Mouse (Mus musculus) embryonic facial prominence, embryonic 15.5 days (tissue): ENCODE results near the gene Cct2. TPM values are rescaled to one million over a fixed set of nuclear protein-coding genes. Genes with fewer than 3 reads are reported as not detected.

Source experiments
- ATAC-seq: fragments of 200-750 bp; cut with Nextera tagmentation; 2 replicates; pipeline ENCODE4 v1.8.0; 2017; ENCODE audit warnings: low read depth, moderate TSS enrichment; ENCODE audit not compliant: insufficient number of reproducible peaks, low FRiP score, low TSS enrichment
- H3K27ac ChIP-seq: fragments of 300-500 bp; sonication (generic); replicated peaks from 2 replicates; pipeline ENCODE4 v1.5.1; 2015; ENCODE audit warnings: mild to moderate bottlenecking, inconsistent platforms
- H3K27me3 ChIP-seq: fragments of 300-500 bp; sonication (generic); 2 replicates; pipeline ENCODE4 v1.6.1; 2015; ENCODE audit warnings: inconsistent platforms
- H3K36me3 ChIP-seq: fragments of 300-500 bp; sonication (generic); 2 replicates; pipeline ENCODE4 v1.6.1; 2015; ENCODE audit warnings: mild to moderate bottlenecking, inconsistent platforms
- H3K4me1 ChIP-seq: fragments of 300-500 bp; sonication (generic); 2 replicates; pipeline ENCODE4 v1.6.1; 2015; ENCODE audit warnings: inconsistent platforms
- H3K4me2 ChIP-seq: fragments of 300-500 bp; sonication (generic); replicated peaks from 2 replicates; pipeline ENCODE4 v1.6.1; 2015; ENCODE audit warnings: mild to moderate bottlenecking, inconsistent platforms
- H3K4me3 ChIP-seq: fragments of 300-500 bp; sonication (generic); replicated peaks from 2 replicates; pipeline ENCODE4 v1.5.1; 2015; ENCODE audit warnings: mild to moderate bottlenecking, inconsistent platforms
- H3K9ac ChIP-seq: fragments of 300-500 bp; sonication (generic); 2 replicates; pipeline ENCODE4 v1.6.1; 2015; ENCODE audit warnings: inconsistent platforms
- H3K9me3 ChIP-seq: fragments of 300-500 bp; sonication (generic); replicated peaks from 2 replicates; pipeline ENCODE4 v1.6.1; 2016; ENCODE audit warnings: inconsistent platforms
- WGBS: fragments of 180-500 bp; shearing (Covaris S2); methylation state at CpG from one replicate; pipeline ENCODE4 v1.1.7; 2015; 5-methylcytosine and 5-hydroxymethylcytosine counted together
- polyA plus RNA-seq: library from polyadenylated mRNA; unstranded; fragments of >200 nt; fragmentation: Nextera tagmentation; extraction: Ambion mirVana; gene quantifications from 2 replicates; pipeline ENCODE4 v1.2.1, GENCODE M21; 2015

The Cct2 gene
- polyA plus RNA-seq, 1 experiment from 2014 or later, result 233 TPM

DNA sequence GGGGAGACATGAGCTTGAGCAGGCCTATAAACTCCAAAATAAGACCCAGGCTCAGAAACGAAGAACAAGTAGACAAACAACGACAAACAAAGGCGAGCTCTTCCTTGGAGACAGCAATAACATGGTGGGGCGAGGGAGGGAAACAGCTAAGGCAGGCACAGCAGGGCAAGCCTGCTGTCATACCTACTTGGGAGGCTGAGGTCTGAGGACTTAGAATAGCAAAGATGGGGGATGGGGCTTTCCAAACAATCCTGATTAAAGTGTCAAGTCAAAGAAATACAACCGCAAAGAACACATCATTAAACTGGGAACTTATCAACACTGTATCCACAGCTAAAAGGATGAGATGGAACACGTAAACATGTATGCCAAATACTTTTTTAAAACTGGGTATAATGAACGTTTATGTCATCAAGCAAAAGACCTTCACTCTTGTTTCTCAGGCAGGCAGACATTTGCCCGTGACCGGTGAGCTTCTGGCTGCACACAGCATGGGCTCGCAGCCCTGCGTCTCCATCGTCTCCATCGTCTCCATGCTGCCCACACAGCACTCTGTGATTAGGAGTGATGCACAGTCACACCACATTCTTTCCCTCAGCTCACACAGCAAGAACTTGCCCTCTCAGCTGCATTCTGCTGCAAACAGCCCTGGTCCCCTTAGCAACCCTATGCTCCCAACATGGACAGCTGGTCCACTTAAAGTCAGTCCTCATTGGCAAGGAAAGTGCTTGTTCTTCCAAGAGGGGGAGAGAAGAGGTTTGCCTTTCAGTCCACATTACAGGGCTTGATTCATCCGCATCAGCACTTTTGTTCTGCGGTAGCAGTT is 31.1 kb upstream of the Cct2 start:
- Histone ChIP-seq H3K9ac (no peak overlapping the region), H3K36me3 (0 out of 2 replicates have a peak, but pooled peaks cover 8% of the 10 kb centered on the region), H3K9me3 (no peaks in the 10 kb centered on the region), H3K4me2 (no peak overlapping the region), H3K27ac (no peak overlapping the region), H3K4me1 (peaks cover 10% of the 10 kb centered on the region; the same call in 1 of the 2 replicates), H3K4me3 (no peak overlapping the region), H3K27me3 (no peaks in the 10 kb centered on the region)
- WGBS, result 68% methylated on average over 15 of the region's 15 CpGs
- no peak for ATAC-seq

DNA sequence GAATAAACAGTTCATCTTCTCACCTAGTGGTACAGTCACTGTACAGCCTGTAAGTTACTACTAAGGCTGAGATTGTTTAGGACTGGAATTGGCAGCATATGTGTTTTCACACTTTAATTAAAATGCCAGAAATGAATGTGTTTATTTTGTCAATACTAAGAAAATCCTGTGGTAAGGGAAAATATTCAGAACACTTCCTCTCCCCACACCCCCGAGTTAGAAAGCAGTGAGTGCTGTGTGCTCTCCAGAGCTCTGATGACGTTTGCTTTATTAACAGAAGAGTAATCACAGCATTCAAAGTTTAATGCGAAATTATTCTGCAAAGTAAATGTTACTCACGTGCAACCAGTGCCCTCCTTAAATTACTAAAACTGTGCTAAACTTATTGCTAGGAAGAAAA is 26.0 kb upstream of the Cct2 start:
- no peak for ATAC-seq
- WGBS, result 46% methylated on average over 4 of the region's 4 CpGs

DNA sequence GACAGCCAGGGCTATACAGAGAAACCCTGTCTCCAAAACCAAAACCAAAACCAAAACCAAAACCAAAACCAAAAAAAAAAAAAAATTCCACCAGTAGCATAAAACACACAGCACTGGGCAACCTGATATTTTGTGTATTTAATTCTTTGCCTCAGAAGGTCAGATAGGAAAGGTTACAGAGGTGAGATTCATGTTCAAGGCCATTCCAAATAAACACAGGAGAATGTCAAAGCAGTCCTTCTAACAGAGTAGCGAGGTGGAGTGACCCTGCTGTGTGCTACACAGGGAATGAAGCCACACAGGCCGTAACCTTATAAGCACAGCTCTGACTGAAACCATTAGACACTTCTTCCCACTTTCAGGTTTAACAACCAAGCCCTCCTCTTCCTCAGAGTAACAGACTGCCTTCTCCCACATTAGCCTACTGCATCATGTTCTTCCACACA is 18.3 kb upstream of the Cct2 start:
- no peak overlapping the region for H3K4me2 ChIP-seq
- 92% methylated on average over 2 of the region's 2 CpGs for WGBS
- no peaks in the 10 kb centered on the region for H3K9me3 ChIP-seq
- H3K27me3 ChIP-seq, result no peaks in the 10 kb centered on the region
- H3K27ac ChIP-seq, result no peak overlapping the region
- no peak overlapping the region for H3K4me3 ChIP-seq
- no peak overlapping the region for H3K9ac ChIP-seq
- H3K4me1 ChIP-seq, result no peaks in the 10 kb centered on the region
- no peak for ATAC-seq
- peaks cover 47% of the 10 kb centered on the region for H3K36me3 ChIP-seq

More for the DNA sequence above, 26.0 kb upstream of the Cct2 start:
- Histone ChIP-seq H3K4me3 (no peak overlapping the region), H3K36me3 (0 out of 2 replicates have a peak, but pooled peaks cover 9% of the 10 kb centered on the region), H3K9ac (no peak overlapping the region), H3K4me1 (peaks cover 5% of the 10 kb centered on the region; the same call in 1 of the 2 replicates), H3K4me2 (no peak overlapping the region), H3K9me3 (no peaks in the 10 kb centered on the region), H3K27me3 (no peaks in the 10 kb centered on the region), H3K27ac (no peak overlapping the region)

GRCm38 (mm10) chr10:117081326-117081725 is 17.7 kb upstream of the Cct2 start:
- Histone ChIP-seq H3K9me3 (no peaks in the 10 kb centered on the region), H3K36me3 (peaks cover 53% of the 10 kb centered on the region), H3K4me1 (no peaks in the 10 kb centered on the region), H3K4me3 (no peak overlapping the region), H3K27ac (no peak overlapping the region), H3K9ac (no peak overlapping the region), H3K27me3 (no peaks in the 10 kb centered on the region), H3K4me2 (no peak overlapping the region)
- 70% methylated on average over 4 of the region's 4 CpGs for WGBS
- ATAC-seq, result no peak

- no peak for ATAC-seq
- WGBS, result 86% methylated on average over 6 of the region's 6 CpGs
Measured at GRCm38 (mm10) chr10:117078284-117078683, 14.7 kb upstream of the Cct2 start.

GRCm38 (mm10) chr10:117073176-117073575 is 9.6 kb upstream of the Cct2 start:
- 80% methylated on average over 7 of the region's 7 CpGs for WGBS
- Histone ChIP-seq H3K4me1 (no peaks in the 10 kb centered on the region), H3K4me2 (no peak overlapping the region), H3K36me3 (peaks cover 50% of the 10 kb centered on the region), H3K27me3 (no peaks in the 10 kb centered on the region), H3K9ac (no peak overlapping the region), H3K4me3 (no peak overlapping the region), H3K27ac (no peak overlapping the region), H3K9me3 (no peaks in the 10 kb centered on the region)
- no peak for ATAC-seq

More at GRCm38 (mm10) chr10:117078284-117078683, 14.7 kb upstream of the Cct2 start:
- Histone ChIP-seq H3K4me2 (no peak overlapping the region), H3K9ac (no peak overlapping the region), H3K9me3 (no peaks in the 10 kb centered on the region), H3K4me3 (no peak overlapping the region), H3K4me1 (no peaks in the 10 kb centered on the region), H3K27me3 (no peaks in the 10 kb centered on the region), H3K36me3 (peaks cover 59% of the 10 kb centered on the region), H3K27ac (no peak overlapping the region)

DNA sequence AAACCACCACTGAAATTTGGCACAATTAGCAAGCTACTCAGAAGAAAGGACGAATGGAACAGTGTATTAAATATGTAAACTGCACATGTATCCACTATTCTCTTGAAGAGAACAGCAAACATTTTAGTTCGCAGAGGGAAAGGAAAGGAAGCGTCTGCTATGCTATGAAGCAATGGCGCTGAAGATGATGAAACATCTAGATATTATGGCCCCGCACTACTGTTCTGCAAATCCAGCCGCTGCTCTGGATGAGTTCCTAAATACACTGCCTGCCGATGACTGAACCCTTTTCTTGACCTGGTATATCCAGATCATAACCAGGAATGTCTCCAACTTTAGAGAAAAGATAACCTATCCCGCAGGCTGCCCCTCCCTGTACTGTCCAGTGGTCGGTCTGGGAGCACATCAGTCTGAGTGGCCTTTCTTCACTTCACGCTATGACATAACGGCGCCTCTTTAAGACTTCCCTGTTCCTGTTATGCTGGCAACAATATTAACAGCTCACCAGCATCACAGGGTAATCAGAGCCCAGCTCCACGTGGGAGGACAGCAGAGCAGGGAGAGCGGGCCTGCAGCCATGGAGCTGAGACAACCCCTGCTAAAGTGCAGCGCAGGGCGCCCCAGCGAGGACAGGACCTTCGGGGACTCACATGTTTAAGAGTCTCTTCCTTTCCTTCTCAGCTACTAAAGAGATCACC is 8.7 kb upstream of the Cct2 start:
- 88% methylated on average over 18 of the region's 18 CpGs for WGBS
- Histone ChIP-seq H3K27ac (no peak overlapping the region), H3K27me3 (no peaks in the 10 kb centered on the region), H3K36me3 (peaks cover 47% of the 10 kb centered on the region), H3K4me3 (no peak overlapping the region), H3K9ac (no peak overlapping the region), H3K4me2 (no peak overlapping the region), H3K4me1 (no peaks in the 10 kb centered on the region), H3K9me3 (no peaks in the 10 kb centered on the region)
- ATAC-seq, result no peak

GRCm38 (mm10) chr10:117069109-117069508 is 5.5 kb upstream of the Cct2 start:
- Histone ChIP-seq H3K9me3 (no peaks in the 10 kb centered on the region), H3K4me3 (no peak overlapping the region), H3K9ac (no peak overlapping the region), H3K27me3 (no peaks in the 10 kb centered on the region), H3K36me3 (peaks cover 29% of the 10 kb centered on the region), H3K4me1 (peaks cover 8% of the 10 kb centered on the region; the same call in 1 of the 2 replicates), H3K4me2 (no peak overlapping the region), H3K27ac (no peak overlapping the region)
- no peak for ATAC-seq
- WGBS, result 89% methylated on average over 3 of the region's 3 CpGs

DNA sequence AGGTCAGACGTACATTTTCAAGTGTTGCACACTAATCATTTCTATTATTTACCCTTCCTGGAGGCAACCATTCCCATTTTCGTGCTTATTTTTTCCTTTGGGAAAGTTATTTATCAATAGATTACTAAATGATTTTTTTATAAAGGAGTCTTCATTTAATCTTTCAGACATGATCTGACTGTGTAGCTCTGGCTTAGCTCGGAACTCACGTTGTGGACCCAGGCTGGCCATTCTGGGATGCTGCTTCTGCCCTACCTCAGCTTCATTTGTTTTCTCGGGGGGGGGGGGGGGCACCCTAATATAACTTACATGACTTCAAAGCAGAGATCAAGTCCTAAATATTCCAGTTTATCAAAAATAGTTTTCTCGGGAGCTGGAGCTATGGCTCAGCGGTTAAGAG is 462 bp upstream of the Cct2 start:
- H3K4me1 ChIP-seq, result peaks cover 13% of the 10 kb centered on the region
- no peak for ATAC-seq
- H3K4me2 ChIP-seq, result peak overlapping the region; percentile 54
- no peaks in the 10 kb centered on the region for H3K9me3 ChIP-seq
- H3K27me3 ChIP-seq, result no peaks in the 10 kb centered on the region
- H3K9ac ChIP-seq, result no peak overlapping the region
- peak overlapping the region; percentile 99 for H3K4me3 ChIP-seq
- H3K36me3 ChIP-seq, result peaks cover 30% of the 10 kb centered on the region
- WGBS, result 5% methylated on average over 7 of the region's 7 CpGs
- peak overlapping the region; percentile 86 for H3K27ac ChIP-seq

DNA sequence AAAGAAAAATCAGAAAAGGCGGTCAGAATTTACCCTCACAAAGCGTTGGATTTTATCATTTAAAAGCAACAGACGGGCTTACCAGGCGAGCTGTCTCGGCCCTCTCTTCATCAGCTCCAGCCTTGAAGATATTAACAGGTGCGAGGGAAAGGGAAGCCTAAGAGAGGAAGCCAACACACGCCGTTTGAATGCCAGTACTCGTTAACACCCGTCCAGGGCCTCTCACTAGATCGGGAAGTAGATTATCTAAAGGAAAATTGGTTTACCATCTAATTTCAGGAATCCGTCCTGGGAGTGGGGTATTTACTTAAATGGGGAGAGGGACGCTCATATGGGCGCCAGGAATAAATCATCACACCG is 740 bp downstream of the Cct2 start:
- Histone ChIP-seq H3K4me1 (peaks cover 13% of the 10 kb centered on the region), H3K27me3 (no peaks in the 10 kb centered on the region), H3K9ac (peak overlapping the region; percentile 89), H3K9me3 (no peaks in the 10 kb centered on the region), H3K27ac (peak overlapping the region; percentile 88), H3K4me2 (peak overlapping the region; percentile 80), H3K4me3 (peak overlapping the region; percentile 99), H3K36me3 (peaks cover 39% of the 10 kb centered on the region)
- 1% methylated on average over 15 of the region's 15 CpGs for WGBS
- ATAC-seq, result no peak

DNA sequence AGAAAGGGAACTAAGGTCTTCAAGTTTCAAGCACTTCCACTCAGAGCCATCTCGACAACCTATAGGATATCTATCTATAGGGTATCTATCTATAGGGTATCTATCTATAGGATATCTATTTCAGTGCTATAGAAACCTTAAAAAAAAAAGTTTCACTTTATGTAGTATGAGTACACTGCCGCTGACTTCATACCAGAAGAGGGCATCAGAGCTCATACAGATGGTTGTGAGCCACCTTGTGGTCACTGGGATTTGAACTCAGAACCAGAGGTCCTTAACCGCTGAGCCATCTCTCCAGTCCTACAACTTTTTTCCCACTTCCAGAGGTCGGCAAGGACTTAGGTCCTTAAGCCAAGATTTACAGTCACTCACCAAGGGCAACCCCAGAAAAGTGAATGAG is 7.9 kb downstream of the Cct2 start:
- H3K9ac ChIP-seq, result no peak overlapping the region
- no peak for ATAC-seq
- 90% methylated on average over 4 of the region's 4 CpGs for WGBS

More for the DNA sequence above, 7.9 kb downstream of the Cct2 start:
- Histone ChIP-seq H3K4me3 (no peak overlapping the region), H3K27me3 (no peaks in the 10 kb centered on the region), H3K27ac (no peak overlapping the region), H3K36me3 (peaks cover 97% of the 10 kb centered on the region), H3K9me3 (no peaks in the 10 kb centered on the region), H3K4me1 (no peaks in the 10 kb centered on the region), H3K4me2 (no peak overlapping the region)
